Mouse (Mus musculus): ENCODE results near the gene Bcas3. TPM values are rescaled to one million over a fixed set of nuclear protein-coding genes. Genes with fewer than 3 reads are reported as not detected.

Gene Bcas3
- polyA plus RNA-seq, 1 experiment from 2014 or later, result 15.4 TPM

DNA sequence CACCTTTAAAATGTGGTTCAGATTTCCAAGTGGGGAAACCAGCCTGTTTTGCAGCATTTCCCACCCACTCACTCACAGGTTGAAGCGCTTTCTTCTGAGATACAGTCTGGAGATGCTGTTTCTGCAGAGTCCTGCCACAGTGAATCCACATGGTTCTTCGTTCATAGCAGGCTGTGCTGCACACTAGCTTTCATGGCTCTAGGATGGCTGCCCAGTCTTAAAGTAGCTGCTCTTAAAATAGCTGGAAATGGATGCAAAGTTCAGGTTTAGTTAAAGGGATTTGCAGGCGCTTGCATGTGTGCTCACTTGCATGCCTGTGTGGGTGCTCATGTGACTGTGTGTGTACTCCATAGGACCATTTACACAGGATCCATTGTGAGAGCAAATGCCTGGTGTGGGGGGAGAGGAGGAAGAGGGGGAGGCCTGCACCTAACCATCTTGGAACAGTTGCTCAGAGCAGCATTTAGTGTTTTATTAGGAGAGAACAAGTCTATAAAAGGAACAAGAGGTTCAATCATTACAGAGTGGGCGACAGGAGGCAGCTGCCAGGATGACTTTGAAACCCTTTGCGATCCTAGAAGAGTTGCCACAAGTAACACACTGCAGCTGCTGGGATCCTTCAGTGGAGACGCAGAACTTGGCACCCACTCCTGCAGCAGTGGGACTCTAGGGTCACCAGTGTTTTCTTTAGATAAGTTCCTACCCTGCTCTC lies 386.5 kb downstream of the Bcas3 start:
- 45% methylated on average over 6 of the region's 6 CpGs for WGBS
- Histone ChIP-seq H3K9me3 (ENCODE audit: control insufficient read depth, low read length) (no peaks in the 10 kb centered on the region), H3K36me3 (ENCODE audit: control insufficient read depth, insufficient read depth, low read length) (no peaks in the 10 kb centered on the region), H3K27me3 (replicated peaks; ENCODE audit: control insufficient read depth, insufficient read depth, low read length) (0 out of 2 replicates have a peak, but pooled peaks cover 3% of the 10 kb centered on the region), H3K4me2 (ENCODE audit: low read depth, low read length) (no peak overlapping the region), H3K9ac (ENCODE audit: low read depth, low read length) (no peak overlapping the region), H3K27ac (ENCODE audit: low read length) (no peak overlapping the region), H3K4me1 (ENCODE audit: control insufficient read depth, insufficient read depth, low read length) (peaks cover 14% of the 10 kb centered on the region), H3K4me3 (ENCODE audit: low read length) (no peak overlapping the region)
- no peak for ATAC-seq

DNA sequence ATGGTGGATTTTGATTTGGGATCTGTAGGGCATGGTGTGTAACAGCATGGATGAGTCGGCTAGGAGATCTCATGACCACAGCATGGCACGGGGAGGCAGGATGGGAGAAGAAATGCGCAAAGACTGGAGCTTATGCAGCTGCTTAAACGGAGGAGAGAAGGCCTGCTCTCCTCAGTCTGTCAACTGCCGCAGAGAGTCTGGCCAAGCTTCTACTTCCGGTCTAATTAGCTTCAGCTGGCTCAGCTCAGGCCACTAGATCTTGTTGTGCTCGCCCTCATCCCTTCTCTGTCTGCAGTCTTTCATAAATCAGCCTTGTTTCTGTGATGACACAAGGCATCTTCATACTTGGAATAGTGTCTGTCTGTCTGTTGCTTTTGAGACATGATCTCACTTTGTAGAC lies 393.4 kb downstream of the Bcas3 start:
- H3K9ac ChIP-seq (ENCODE audit: low read depth, low read length), result no peak overlapping the region
- 59% methylated on average over 7 of the region's 7 CpGs for WGBS
- no peak overlapping the region for H3K27ac ChIP-seq (ENCODE audit: low read length)
- no peaks in the 10 kb centered on the region for H3K4me1 ChIP-seq (ENCODE audit: control insufficient read depth, insufficient read depth, low read length)
- H3K4me2 ChIP-seq (ENCODE audit: low read depth, low read length), result no peak overlapping the region
- H3K4me3 ChIP-seq (ENCODE audit: low read length), result no peak overlapping the region
- no peaks in the 10 kb centered on the region for H3K36me3 ChIP-seq (ENCODE audit: control insufficient read depth, insufficient read depth, low read length)
- H3K27me3 ChIP-seq (replicated peaks; ENCODE audit: control insufficient read depth, insufficient read depth, low read length), result no peaks in the 10 kb centered on the region; the same call in 1 of the 2 replicates
- no peaks in the 10 kb centered on the region for H3K9me3 ChIP-seq (ENCODE audit: control insufficient read depth, low read length)
- no peak for ATAC-seq

DNA sequence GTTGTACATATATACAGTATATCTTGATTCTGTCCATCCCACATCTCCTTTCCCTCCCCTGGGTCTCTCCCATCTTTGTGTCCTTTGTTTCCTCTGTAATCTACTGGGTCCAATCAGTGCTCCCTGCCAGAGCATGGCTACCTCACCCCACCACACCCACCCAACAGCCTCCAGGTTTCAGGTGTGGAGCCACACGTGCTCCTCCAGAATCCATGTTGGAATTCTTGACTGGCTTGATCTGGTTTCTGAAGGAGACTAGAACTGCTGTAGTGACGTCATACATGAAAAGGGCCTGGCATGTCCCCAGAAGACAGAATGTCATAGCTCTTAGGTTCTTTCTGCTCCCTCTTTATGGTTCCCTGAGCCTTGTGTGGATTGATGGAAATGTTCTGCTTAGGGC lies 395.9 kb downstream of the Bcas3 start:
- H3K4me3 ChIP-seq (ENCODE audit: low read length), result no peak overlapping the region
- WGBS, result 90% methylated on average over 2 of the region's 2 CpGs
- H3K9me3 ChIP-seq (ENCODE audit: control insufficient read depth, low read length), result no peaks in the 10 kb centered on the region
- ATAC-seq, result no peak
- H3K36me3 ChIP-seq (ENCODE audit: control insufficient read depth, insufficient read depth, low read length), result no peaks in the 10 kb centered on the region
- H3K27ac ChIP-seq (ENCODE audit: low read length), result no peak overlapping the region
- H3K4me2 ChIP-seq (ENCODE audit: low read depth, low read length), result no peak overlapping the region
- no peak overlapping the region for H3K9ac ChIP-seq (ENCODE audit: low read depth, low read length)
- H3K4me1 ChIP-seq (ENCODE audit: control insufficient read depth, insufficient read depth, low read length), result no peaks in the 10 kb centered on the region
- no peaks in the 10 kb centered on the region; the same call in 1 of the 2 replicates for H3K27me3 ChIP-seq (replicated peaks; ENCODE audit: control insufficient read depth, insufficient read depth, low read length)

DNA sequence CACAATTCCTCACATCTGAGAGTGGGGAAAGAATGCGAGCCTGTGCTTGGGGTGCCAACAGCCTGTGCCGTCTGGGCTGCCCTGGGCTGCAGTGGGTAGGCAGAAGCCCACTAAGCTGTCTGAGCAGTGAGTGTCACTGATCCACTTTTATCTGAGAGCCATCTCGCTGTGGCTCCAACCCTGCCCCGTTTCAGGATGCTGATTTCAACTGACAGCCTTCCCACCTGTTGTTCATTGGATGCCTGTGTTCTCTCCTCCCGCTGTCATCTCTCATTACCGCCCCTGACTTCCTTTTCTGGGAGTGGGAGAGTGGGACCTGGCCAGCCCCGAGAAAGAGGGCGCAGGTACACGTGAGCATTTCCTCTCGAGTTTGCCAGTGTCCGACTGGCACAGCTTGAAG lies 398.2 kb downstream of the Bcas3 start:
- no peak for ATAC-seq
- 54% methylated on average over 11 of the region's 11 CpGs for WGBS
- H3K4me3 ChIP-seq (ENCODE audit: low read length), result no peak overlapping the region

GRCm38 (mm10) chr11:85754631-85755502 lies 401.9 kb downstream of the Bcas3 start:
- Histone ChIP-seq H3K4me1 (ENCODE audit: control insufficient read depth, insufficient read depth, low read length) (0 out of 2 replicates have a peak, but pooled peaks cover 5% of the 10 kb centered on the region), H3K9me3 (ENCODE audit: control insufficient read depth, low read length) (no peaks in the 10 kb centered on the region), H3K4me2 (ENCODE audit: low read depth, low read length) (no peak overlapping the region), H3K27ac (ENCODE audit: low read length) (peak overlapping the region; percentile 25; the same call in 1 of the 2 replicates), H3K9ac (ENCODE audit: low read depth, low read length) (no peak overlapping the region), H3K36me3 (ENCODE audit: control insufficient read depth, insufficient read depth, low read length) (no peaks in the 10 kb centered on the region), H3K27me3 (replicated peaks; ENCODE audit: control insufficient read depth, insufficient read depth, low read length) (no peaks in the 10 kb centered on the region; the same call in 1 of the 2 replicates), H3K4me3 (ENCODE audit: low read length) (no peak overlapping the region)
- 43% methylated on average over 13 of the region's 13 CpGs for WGBS
- ATAC-seq, result peak; percentile 66

More for the DNA sequence above, 398.2 kb downstream of the Bcas3 start:
- Histone ChIP-seq H3K36me3 (ENCODE audit: control insufficient read depth, insufficient read depth, low read length) (no peaks in the 10 kb centered on the region), H3K4me1 (ENCODE audit: control insufficient read depth, insufficient read depth, low read length) (0 out of 2 replicates have a peak, but pooled peaks cover 4% of the 10 kb centered on the region), H3K27me3 (replicated peaks; ENCODE audit: control insufficient read depth, insufficient read depth, low read length) (no peaks in the 10 kb centered on the region; the same call in 1 of the 2 replicates), H3K27ac (ENCODE audit: low read length) (no peak overlapping the region), H3K9me3 (ENCODE audit: control insufficient read depth, low read length) (no peaks in the 10 kb centered on the region), H3K4me2 (ENCODE audit: low read depth, low read length) (no peak overlapping the region), H3K9ac (ENCODE audit: low read depth, low read length) (no peak overlapping the region)

DNA sequence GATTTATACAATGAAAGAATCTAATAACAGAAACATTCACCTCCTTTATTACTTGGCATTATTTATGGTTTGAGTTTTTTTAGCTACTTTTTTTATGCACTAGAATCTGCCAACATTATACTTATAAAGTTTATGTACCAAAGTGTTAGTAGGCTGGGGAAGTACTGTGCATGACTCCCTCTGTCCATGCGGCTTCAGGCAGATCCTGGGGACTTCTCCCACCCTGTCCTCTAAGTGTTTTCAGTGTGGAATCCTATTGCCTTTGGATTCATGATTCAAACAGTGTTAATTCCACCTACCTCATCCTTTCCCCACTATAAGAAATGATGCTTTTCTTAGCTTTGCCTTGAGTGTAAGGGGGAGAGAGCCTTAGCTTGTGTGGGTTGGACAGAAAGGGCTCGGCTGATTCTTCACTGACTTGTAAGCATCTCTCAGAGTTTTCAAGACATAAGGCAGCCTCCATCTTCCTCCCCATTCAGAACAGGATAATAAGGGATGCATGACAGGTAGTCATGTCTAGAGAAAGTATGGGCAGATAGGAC lies 402.6 kb downstream of the Bcas3 start:
- Histone ChIP-seq H3K27ac (ENCODE audit: low read length) (no peak overlapping the region), H3K36me3 (ENCODE audit: control insufficient read depth, insufficient read depth, low read length) (no peaks in the 10 kb centered on the region), H3K4me2 (ENCODE audit: low read depth, low read length) (no peak overlapping the region), H3K9ac (ENCODE audit: low read depth, low read length) (no peak overlapping the region), H3K4me3 (ENCODE audit: low read length) (no peak overlapping the region), H3K27me3 (replicated peaks; ENCODE audit: control insufficient read depth, insufficient read depth, low read length) (no peaks in the 10 kb centered on the region; the same call in 1 of the 2 replicates), H3K9me3 (ENCODE audit: control insufficient read depth, low read length) (no peaks in the 10 kb centered on the region), H3K4me1 (ENCODE audit: control insufficient read depth, insufficient read depth, low read length) (peaks cover 12% of the 10 kb centered on the region)
- 60% methylated on average over 2 of the region's 2 CpGs for WGBS
- peak; percentile 39; the same call in 1 of the 2 replicates for ATAC-seq

DNA sequence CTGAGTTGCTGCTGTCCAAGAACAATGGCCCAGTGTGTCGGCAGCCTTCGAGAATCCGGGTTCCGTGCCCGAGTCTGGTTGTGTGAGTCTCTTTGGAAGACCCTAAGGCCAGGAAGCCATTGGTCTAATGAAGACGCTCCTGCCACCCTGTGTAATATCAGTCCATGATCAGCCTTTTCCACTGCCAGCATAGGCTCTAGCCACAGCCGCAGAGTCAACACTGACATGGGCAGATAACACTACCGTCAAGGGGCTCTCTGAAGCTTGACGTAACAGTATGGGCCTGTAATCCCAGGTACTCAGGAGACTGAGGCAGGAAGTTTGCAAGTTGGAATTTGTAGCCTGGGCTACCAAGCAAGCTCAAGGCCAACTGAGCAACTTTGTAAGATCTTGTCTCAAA lies 405.9 kb downstream of the Bcas3 start:
- Histone ChIP-seq H3K27ac (ENCODE audit: low read length) (no peak overlapping the region), H3K4me3 (ENCODE audit: low read length) (no peak overlapping the region), H3K4me1 (ENCODE audit: control insufficient read depth, insufficient read depth, low read length) (peaks cover 16% of the 10 kb centered on the region), H3K9ac (ENCODE audit: low read depth, low read length) (no peak overlapping the region), H3K4me2 (ENCODE audit: low read depth, low read length) (no peak overlapping the region), H3K27me3 (replicated peaks; ENCODE audit: control insufficient read depth, insufficient read depth, low read length) (no peaks in the 10 kb centered on the region), H3K36me3 (ENCODE audit: control insufficient read depth, insufficient read depth, low read length) (no peaks in the 10 kb centered on the region), H3K9me3 (ENCODE audit: control insufficient read depth, low read length) (no peaks in the 10 kb centered on the region)
- no peak for ATAC-seq
- 84% methylated on average over 9 of the region's 9 CpGs for WGBS

DNA sequence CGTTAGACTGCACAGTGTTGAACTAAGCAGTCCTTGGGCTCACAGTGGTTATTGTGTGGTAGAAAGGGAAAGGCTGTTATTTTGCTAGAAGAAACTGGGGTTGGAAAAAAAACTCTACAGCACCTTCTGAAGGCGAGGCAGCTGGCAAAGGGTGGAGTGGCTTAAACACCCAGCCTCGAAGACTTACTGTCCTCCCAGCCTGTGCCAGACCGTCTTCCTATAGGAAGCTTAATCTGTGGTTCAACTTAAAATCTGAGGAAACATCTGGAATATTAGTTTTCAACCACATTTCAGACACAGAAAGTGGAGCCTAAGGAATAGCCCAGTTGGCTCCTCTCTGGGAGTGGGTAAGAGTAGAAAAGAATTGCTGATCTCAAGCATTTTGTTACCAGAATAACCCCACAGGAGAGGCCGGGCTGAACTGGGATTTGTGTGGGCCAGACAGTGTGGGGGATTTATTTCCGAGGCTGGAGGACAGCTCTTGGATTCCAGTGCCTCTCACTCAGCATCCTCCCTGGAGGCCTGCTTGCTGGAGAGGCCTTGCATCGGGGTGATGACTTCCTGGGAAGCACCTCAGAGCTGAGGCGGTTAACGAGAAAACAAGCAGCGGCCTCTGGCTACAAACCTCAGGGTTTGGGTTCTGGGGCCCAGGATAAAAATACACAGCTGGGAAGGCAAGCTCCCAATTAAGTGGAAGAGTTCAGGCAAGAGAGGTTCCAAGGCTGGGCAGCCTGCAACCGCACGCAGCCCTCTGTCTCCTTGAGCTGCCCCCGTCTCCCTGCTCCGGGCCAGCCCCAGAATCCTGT lies 406.9 kb downstream of the Bcas3 start:
- Histone ChIP-seq H3K9ac (ENCODE audit: low read depth, low read length) (peak overlapping the region; percentile 43; the same call in 1 of the 2 replicates), H3K4me1 (ENCODE audit: control insufficient read depth, insufficient read depth, low read length) (peaks cover 16% of the 10 kb centered on the region), H3K9me3 (ENCODE audit: control insufficient read depth, low read length) (no peaks in the 10 kb centered on the region), H3K27me3 (replicated peaks; ENCODE audit: control insufficient read depth, insufficient read depth, low read length) (no peaks in the 10 kb centered on the region), H3K27ac (ENCODE audit: low read length) (peak overlapping the region; percentile 35; the same call in 1 of the 2 replicates), H3K36me3 (ENCODE audit: control insufficient read depth, insufficient read depth, low read length) (no peaks in the 10 kb centered on the region), H3K4me3 (ENCODE audit: low read length) (no peak overlapping the region), H3K4me2 (ENCODE audit: low read depth, low read length) (no peak overlapping the region)
- 64% methylated on average over 14 of the region's 14 CpGs for WGBS
- no peak for ATAC-seq

Data from intestine, embryonic 16.5 days (tissue).